Mouse (Mus musculus): Measurements from ENCODE around the gene Laptm5. TPM values are rescaled to one million over a fixed set of nuclear protein-coding genes. Genes with fewer than 3 reads are reported as not detected.

Gene Laptm5
- total and polyA plus RNA-seq, 3 experiments: 101 to 696 (median 234) TPM

DNA sequence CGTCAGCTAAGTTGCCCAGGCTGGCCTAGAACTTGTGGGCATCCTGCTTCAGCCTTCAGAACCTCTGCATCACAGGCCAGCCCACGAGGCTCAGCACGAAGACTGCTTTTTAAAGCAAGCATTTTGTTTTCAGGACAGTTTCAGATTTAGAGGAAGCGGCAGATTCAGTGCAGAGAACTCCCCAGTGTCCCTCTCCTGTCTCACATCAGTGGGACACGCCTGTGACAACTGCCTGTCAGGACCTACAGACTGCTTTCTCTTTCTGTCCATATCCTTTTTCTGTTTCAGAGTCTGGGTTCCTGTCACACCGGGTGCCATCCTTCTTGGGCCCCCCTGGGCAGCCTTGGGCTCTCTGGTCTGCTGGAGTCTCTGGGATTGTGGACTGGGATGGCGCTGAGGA is 3.7 kb downstream of the Laptm5 start:
- no peak overlapping the region for H3K9ac ChIP-seq (ENCODE audit: control insufficient read depth, low read depth, low read length, poor library complexity, severe bottlenecking)
- no peak for TF ChIP-seq EP300 (IDR thresholded peaks at IDR 0.05; ENCODE audit: low read depth in 1 of 2, low read length in 2 of 2)
- no peak for TF ChIP-seq CHD2 (IDR thresholded peaks at IDR 0.05; ENCODE audit: low read length)
- TF ChIP-seq GABPA (IDR thresholded peaks at IDR 0.05; ENCODE audit: low read depth, low read length): no peak
- no peak for TF ChIP-seq UBTF (IDR thresholded peaks at IDR 0.05; ENCODE audit: borderline replicate concordance, insufficient read depth, low read depth, low read length)
- no peak for TF ChIP-seq KAT2A (conservative IDR thresholded peaks at IDR 0.05; ENCODE audit: low read depth, low read length)
- TF ChIP-seq RAD21 (IDR thresholded peaks at IDR 0.05; ENCODE audit: low read depth, low read length): no peak
- no peak for TF ChIP-seq TBP (IDR thresholded peaks at IDR 0.05; ENCODE audit: low read depth, low read length)
- no peak for TF ChIP-seq CHD1 (IDR thresholded peaks at IDR 0.05; ENCODE audit: low read depth, low read length)
- no peak for TF ChIP-seq SIN3A (IDR thresholded peaks at IDR 0.05; ENCODE audit: low read length)
- TF ChIP-seq ZC3H11A (IDR thresholded peaks at IDR 0.05; ENCODE audit: low read depth, low read length): no peak
- no peak for TF ChIP-seq HCFC1 (IDR thresholded peaks at IDR 0.05; ENCODE audit: low read depth, low read length)
- no peak for TF ChIP-seq POLR2AphosphoS2 (IDR thresholded peaks at IDR 0.05; ENCODE audit: low read length)
- no peak for TF ChIP-seq MAZ (IDR thresholded peaks at IDR 0.05; ENCODE audit: low read depth, low read length)
- no peak for TF ChIP-seq JUND (IDR thresholded peaks at IDR 0.05; ENCODE audit: low read depth, low read length)
- no peak for TF ChIP-seq MXI1 (IDR thresholded peaks at IDR 0.05; ENCODE audit: low read depth, low read length)
- no peak for TF ChIP-seq RCOR1 (IDR thresholded peaks at IDR 0.05; ENCODE audit: low read depth, low read length)
- no peak overlapping the region; the same call in 1 of the 2 replicates for H3K27ac ChIP-seq (ENCODE audit: control insufficient read depth, low read depth, low read length)
- no peaks in the 10 kb centered on the region for H3K9me3 ChIP-seq (replicated peaks; ENCODE audit: insufficient read depth, low read length)
- H3K4me3 ChIP-seq (ENCODE audit: control insufficient read depth in 1 of 2, insufficient read depth in 1 of 2, low read depth in 2 of 2, low read length in 2 of 2): no peak overlapping the region
- no peaks in the 10 kb centered on the region for H3K27me3 ChIP-seq (ENCODE audit: control insufficient read depth in 1 of 2, insufficient read depth in 2 of 2, low read length in 2 of 2)
- peaks cover 60% of the 10 kb centered on the region for H3K79me2 ChIP-seq (ENCODE audit: control insufficient read depth, insufficient read depth, low read length, poor library complexity)
- DNase-seq (ENCODE audit: low read depth, low spot score): no peak
- H3K36me3 ChIP-seq (ENCODE audit: control insufficient read depth in 1 of 2, insufficient read depth in 2 of 2, low read length in 2 of 2): peaks cover 0 to 64% of the 10 kb centered on the region in 2 experiments; a peak in 2 of 4 replicates
- peaks cover 17 to 64% of the 10 kb centered on the region in 2 experiments for H3K4me1 ChIP-seq (ENCODE audit: control insufficient read depth in 1 of 2, insufficient read depth in 2 of 2, low read length in 2 of 2)

DNA sequence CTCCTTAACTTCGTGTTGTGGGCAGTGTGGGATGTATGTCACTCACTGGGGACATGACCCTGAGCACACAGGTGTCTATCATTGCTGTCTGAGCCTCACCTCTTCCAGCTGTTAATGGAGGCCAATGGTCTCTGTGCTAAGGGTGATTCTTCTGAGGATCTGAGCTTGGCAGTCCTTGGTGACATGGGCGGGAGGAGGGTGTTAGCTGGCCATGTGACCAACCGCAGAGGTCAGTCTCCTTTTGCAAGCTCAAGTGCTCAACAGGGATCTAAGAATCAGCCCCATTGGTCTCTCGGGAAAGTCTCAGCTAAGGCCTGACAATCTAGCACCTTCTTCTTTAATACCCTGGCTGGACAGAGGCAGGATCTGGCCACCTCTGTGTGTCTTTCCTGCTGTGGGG is 4.6 kb downstream of the Laptm5 start:
- peaks cover 13 to 55% of the 10 kb centered on the region in 2 experiments for H3K4me1 ChIP-seq (ENCODE audit: control insufficient read depth in 1 of 2, insufficient read depth in 2 of 2, low read length in 2 of 2)
- peak overlapping the region; percentile 94 for H3K27ac ChIP-seq (ENCODE audit: control insufficient read depth, low read depth, low read length)
- H3K36me3 ChIP-seq (ENCODE audit: control insufficient read depth in 1 of 2, insufficient read depth in 2 of 2, low read length in 2 of 2): peaks cover 0 to 61% of the 10 kb centered on the region in 2 experiments; a peak in 2 of 4 replicates
- no peaks in the 10 kb centered on the region for H3K27me3 ChIP-seq (ENCODE audit: control insufficient read depth in 1 of 2, insufficient read depth in 2 of 2, low read length in 2 of 2)
- no peak for DNase-seq (ENCODE audit: low read depth, low spot score)
- peak overlapping the region; percentile 1; the same call in 1 of the 2 replicates for H3K9ac ChIP-seq (ENCODE audit: control insufficient read depth, low read depth, low read length, poor library complexity, severe bottlenecking)
- H3K4me3 ChIP-seq (ENCODE audit: control insufficient read depth in 1 of 2, insufficient read depth in 1 of 2, low read depth in 2 of 2, low read length in 2 of 2): no peak overlapping the region
- peaks cover 63% of the 10 kb centered on the region for H3K79me2 ChIP-seq (ENCODE audit: control insufficient read depth, insufficient read depth, low read length, poor library complexity)
- TF ChIP-seq MYC (IDR thresholded peaks at IDR 0.05; ENCODE audit: low read depth, low read length): no peak
- TF ChIP-seq TBP (IDR thresholded peaks at IDR 0.05; ENCODE audit: low read depth, low read length): no peak
- no peak for TF ChIP-seq E2F4 (IDR thresholded peaks at IDR 0.05; ENCODE audit: borderline replicate concordance, low read depth, low read length)
- no peak for TF ChIP-seq POLR2AphosphoS2 (IDR thresholded peaks at IDR 0.05; ENCODE audit: low read length)
- TF ChIP-seq GATA1 (IDR thresholded peaks at IDR 0.05; ENCODE audit: low read depth, low read length): no peak
- no peaks in the 10 kb centered on the region for H3K9me3 ChIP-seq (replicated peaks; ENCODE audit: insufficient read depth, low read length)

All from MEL (cell line).